Mouse (Mus musculus): ENCODE measurements around the gene Wscd2.
"Not testable (repeated sequence)": the region's sequence is repeated elsewhere in the genome, so short reads cannot be mapped to it uniquely, and the experiment has no call there.

Wscd2 gene

GRCm38 (mm10) chr5:113585619-113586457 is 95.7 kb downstream of the Wscd2 start:
- not testable (repeated sequence) for DNase-seq

GRCm38 (mm10) chr5:113586458-113586849 is 96.3 kb downstream of the Wscd2 start:
- not testable (repeated sequence) for DNase-seq

DNA sequence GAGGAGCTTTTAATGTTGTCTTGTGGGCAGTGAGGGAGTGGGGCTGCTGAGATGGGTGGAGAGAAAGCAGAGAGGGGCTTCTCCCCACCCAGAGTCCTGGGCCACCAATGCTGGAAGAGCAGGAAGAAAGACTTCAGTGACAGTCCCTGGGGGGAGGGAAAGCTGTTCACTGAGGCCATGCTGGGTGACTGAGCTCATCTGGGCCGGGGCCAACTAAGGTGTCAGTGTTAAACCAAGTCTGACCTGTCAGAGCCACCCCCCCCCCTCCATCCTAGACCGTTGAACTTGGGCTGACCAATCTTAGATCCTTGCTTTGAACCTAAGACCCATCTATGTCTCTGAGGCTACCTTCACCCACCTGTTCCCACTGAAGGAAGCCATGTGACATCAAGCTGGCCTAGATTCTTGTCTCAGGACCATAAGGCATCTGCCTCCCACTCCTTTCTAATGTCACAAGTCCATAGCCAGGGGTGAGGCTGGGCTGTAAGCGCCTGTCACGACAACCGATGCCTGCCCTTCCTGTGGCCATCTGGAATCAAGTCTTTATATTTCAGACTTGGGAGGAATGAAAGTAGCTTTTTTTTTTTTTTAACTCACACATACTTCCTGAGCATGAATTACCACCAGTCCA is 100.0 kb downstream of the Wscd2 start:
- DNase-seq, result no peak

DNA sequence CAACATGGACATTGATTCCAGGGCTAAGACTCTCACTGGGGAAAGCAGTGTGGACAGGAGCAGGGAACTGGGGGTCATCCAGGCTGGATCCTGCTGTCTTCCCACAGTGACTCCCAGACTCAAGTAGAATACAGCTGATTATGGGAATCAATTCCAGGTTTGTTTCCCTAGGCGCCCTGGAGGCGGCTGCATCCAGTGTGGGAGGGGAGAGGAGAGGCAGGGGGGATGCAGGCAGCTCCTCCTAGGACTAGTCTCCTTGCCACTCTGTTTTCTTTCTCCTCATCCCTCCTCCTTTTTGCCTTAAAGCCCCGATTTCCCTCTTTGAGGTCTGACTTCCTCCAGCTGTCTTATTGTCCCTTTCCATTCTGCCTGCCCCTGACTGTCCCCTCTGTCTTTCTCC is 101.0 kb downstream of the Wscd2 start:
- no peak for DNase-seq

- DNase-seq, result no peak
Measured at GRCm38 (mm10) chr5:113591751-113592230, 101.7 kb downstream of the Wscd2 start.

DNA sequence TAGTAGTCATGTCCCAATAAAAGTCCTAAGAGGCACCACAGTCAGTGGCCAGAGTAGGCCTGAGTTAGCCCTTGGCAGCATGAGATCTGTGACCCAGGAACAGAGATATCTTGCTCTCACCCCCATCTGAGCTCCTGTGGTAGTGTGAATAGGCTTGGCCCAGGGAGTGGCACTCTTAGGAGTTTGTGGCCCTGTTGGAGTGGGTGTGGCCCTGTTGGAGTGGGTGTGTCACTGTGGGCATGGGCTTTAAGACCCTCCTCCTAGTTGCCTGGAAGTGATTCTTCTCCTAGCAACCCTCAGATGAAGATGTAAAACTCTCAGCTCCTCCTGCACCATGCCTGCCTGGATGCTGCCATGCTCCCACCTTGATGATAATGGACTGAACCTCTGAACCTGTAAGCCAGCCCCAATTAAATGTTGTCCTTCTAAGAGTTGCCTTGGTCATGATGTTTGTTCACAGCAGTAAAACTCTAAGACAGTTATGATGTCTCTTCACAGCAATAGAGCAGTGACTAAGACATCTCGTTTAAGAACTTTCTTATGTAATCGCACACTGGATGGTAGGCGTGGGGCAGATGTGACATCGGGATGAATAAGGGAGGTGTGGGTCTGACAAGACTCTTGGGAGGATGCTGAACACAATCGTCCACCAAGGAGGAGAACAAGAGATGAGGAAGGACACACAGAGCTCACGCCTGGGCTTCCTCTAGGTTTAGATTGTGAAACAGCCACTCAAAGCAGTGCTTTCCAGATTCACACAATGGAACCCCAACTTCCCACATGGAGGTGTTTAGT is 104.0 kb downstream of the Wscd2 start:
- DNase-seq, result no peak

- no peak for DNase-seq
Measured at GRCm38 (mm10) chr5:113596252-113596651, 106.1 kb downstream of the Wscd2 start.

GRCm38 (mm10) chr5:113596780-113597353 is 106.7 kb downstream of the Wscd2 start:
- no peak for DNase-seq

GRCm38 (mm10) chr5:113600181-113600580 is 110.0 kb downstream of the Wscd2 start:
- no peak for DNase-seq

GRCm38 (mm10) chr5:113600803-113601202 is 110.7 kb downstream of the Wscd2 start:
- DNase-seq, result no peak

GRCm38 (mm10) chr5:113603471-113603870 is 113.3 kb downstream of the Wscd2 start:
- DNase-seq, result no peak

DNA sequence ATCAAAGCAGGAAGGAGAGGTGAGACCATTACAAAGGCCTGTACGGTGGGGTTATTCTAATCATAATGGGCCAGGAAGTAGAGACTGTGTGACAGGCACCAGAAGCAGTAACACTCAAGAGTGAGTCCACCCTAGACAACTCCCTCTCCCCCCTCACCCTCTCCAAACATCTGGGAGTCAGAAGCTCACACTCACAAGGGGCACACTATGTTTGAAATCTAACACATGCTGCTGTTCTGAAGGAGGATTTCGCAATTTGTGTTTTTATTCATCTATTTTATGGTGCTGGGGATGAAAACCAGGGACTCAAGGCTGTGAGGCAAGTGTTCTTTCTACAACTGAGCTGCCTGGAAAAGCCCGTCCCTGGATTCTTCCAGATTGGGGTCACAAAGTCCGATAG is 114.6 kb downstream of the Wscd2 start:
- no peak for DNase-seq

GRCm38 (mm10) chr5:113606121-113606520 is 116.0 kb downstream of the Wscd2 start:
- DNase-seq, result no peak

DNA sequence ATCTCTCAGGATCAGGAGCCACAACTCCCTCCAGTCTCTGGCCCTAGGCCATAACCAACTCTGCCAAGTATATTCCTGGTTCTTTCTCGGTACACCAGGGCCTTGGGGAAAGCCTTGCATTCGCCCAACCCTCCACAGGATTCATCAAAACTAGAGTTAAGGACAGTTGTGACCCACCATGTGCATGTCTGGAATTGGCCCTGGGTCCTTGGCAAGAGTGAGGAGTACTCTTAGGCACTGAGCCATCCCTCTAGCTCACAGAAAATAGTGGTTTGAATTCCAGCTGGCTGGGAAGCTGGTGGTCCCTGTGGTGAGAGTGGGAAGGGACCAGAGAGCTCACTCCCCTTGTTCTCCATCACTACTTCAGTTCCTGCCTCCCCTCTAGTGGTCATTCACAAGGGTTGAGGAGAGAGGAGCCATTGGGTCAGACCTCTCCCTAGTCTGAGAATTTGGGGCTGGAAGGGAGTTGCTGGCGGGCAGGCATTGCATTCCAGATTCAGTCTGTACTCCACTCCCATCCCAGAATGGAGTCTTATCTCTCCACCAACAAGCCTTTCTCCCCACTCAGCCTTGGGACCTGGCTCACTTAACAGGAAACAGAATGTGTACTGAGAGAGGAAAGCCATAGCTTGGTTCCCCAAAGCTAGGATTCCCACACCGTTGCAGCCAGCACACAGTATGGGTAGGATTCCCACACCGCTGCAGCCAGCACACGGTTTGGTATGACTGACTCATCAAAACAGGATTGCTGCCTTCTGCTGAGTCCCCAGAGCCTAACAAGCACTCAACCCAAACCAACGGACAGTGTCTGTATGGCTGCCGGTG is 117.0 kb downstream of the Wscd2 start:
- DNase-seq, result no peak

DNA sequence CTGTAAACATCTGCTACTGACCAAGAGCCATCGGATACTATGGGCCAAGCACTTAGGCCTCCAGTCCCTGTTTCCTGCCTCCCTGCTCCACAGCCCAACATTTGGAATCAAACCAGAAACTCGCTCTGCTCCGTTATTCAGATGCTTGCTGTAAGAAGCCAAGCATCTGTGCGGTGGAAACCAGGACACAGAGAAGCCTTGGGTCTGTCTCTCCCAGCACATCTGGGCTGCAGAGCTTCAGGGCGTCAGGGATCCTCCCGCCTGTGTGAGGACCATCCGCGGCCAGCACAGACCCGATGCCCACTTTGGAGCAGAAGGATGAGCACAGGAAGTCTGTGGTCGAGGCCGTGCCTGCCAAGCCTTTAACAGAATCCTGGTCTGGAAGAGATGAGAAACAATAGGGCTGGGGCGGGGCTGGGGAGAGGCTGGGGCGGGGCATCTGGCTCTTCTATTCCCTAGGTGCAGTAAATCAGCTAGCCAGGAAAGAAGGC is 117.9 kb downstream of the Wscd2 start:
- no peak for DNase-seq

DNA sequence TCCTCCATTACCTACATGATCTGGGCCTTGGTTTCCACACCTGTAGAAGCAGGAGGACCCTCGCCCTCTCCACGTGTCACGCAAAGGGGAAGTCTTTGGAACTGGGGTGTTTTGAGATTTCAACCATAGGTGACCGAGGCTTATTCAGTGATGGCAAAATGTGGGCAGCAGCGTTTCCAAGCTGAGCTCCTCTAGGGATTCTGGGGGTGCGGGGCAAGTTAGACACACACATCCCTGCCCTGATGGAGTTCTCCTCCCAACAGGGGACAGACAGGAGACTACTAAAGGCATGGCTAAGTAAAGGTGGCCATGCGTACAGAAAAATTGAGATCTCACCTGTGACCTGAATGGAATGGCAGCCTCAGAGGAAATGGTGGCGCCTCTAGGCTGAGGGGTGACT is 118.4 kb downstream of the Wscd2 start:
- DNase-seq, result no peak

DNA sequence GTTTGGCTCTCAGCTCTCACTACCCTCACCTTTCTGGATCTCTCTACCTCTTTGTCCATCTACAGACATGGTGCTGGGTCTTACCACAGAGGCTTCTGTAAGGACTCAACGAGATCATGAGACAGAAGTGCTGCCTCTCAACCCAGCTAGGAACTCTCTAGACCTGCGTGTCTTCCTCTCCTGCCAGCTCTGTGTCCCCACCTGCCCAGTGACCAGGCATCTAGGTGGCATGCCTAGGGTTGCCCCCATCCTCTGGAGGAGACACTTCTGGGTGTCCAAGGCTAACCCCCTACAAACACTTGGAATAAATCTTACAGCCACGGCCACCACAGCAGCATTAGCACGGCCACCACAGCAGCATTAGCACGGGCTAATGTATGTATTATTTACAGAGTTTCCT is 119.8 kb downstream of the Wscd2 start:
- DNase-seq, result no peak

- DNase-seq, result no peak
Measured at GRCm38 (mm10) chr5:113610490-113610889, 120.4 kb downstream of the Wscd2 start.

- DNase-seq, result no peak
Measured at GRCm38 (mm10) chr5:113611131-113611530, 121.0 kb downstream of the Wscd2 start.

DNA sequence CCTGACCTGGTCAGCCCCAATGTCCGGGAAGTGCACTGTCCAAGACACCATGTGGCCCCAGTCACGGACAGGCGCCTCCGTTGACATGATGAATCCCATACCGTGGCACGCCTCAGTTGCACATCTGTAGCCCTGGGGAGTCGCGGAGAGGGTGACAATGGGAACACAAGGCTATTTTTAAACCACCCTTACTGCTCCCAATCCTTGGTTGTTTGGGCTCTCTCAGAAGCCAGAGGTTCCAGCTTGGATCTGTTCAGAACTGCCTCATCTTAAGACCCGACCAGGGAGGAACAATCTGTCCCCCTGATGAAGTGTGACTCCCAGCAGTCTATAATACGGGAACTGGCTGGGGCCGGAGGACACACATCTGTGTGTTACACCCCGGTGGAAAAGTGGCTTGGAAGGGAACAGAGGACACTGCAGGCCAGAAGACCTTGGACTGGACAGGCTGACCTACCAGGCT is 121.7 kb downstream of the Wscd2 start:
- DNase-seq, result no peak

DNA sequence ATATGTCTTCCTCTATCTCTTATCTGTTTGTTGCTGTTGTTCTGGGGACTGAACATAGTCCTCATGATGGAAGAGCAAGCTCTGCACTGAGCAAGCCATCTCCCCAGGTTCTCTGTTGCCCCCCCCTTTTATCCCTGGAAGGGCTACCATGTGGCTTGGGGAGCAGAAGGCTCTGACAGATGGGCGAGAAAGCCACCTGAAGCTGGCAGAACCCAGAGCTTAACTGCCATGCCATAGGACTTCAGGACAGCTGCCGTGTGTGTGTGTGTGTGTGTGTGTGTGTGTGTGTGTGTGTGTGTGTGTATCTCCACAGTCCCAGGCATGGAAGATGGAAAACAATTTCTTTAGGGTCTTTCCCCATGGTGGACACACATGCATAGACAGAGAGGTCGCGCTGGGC is 128.6 kb downstream of the Wscd2 start:
- DNase-seq, result no peak

DNA sequence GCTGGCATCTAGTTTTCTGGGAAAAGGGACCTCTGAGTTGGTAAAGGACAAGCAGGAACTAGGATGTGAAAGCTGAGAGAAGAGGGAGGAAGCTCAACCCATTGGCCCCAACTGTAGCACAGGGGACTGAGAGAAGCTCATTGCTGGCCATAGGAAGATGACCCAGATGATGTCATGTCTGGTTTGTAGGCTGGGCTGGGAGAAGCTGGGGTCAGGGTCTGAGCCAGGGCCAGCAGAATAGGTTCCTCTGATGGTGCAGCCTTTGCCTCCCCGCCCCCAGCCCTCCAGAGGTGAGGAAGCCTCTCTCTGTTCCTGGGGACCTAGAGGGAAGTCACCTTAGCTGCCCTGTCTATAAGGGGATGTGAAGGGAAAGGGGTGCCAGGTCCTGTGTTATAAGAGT is 129.0 kb downstream of the Wscd2 start:
- DNase-seq, result no peak

Measured in spleen, adult 18-20 months (tissue).